Mouse (Mus musculus): Measurements from ENCODE around the gene Acads. TPM values are rescaled to one million over a fixed set of nuclear protein-coding genes. Genes with fewer than 3 reads are reported as not detected.
"Not testable (repeated sequence)": the region's sequence is repeated elsewhere in the genome, so short reads cannot be mapped to it uniquely, and the experiment has no call there.

Acads gene
- total RNA-seq (2021): 10 to 100 TPM; 68.8 to 71.7 TPM
- long read RNA-seq, experiment 1, transcript Acads-201 (10 exons, 1,870 nt): major isoform, 26 of 42 reads
- long read RNA-seq, experiment 1, partial matches to known transcripts: 1 of 42 reads
- long read RNA-seq, experiment 1, other reads (novel, unspliced or antisense): 15 of 42 reads
- long read RNA-seq, experiment 2, transcript Acads-201 (10 exons, 1,870 nt): major isoform, 31 of 47 reads
- long read RNA-seq, experiment 2, partial matches to known transcripts: 2 of 47 reads
- long read RNA-seq, experiment 2, other reads (novel, unspliced or antisense): 14 of 47 reads

- DNase-seq: peak; percentile 77 to 90
- intact Hi-C loops (cut with DNase I): no loop called here
Observed at GRCm38 (mm10) chr5:115118961-115119570, at the start of gene Acads. TSS of gene Acads (minus strand) at chr5:115119346.

- intact Hi-C loops (cut with DNase I): loop anchor here (5.0 kb wide), 1 partner anchor 190 kb away; no protein-coding TSS in a partner anchor
- no peak for DNase-seq
Observed at GRCm38 (mm10) chr5:115167396-115167795, 48.2 kb upstream of the Acads start.

GRCm38 (mm10) chr5:115166815-115167194, 47.7 kb upstream of the Acads start:
- intact Hi-C loops (cut with DNase I): loop anchor here (5.0 kb wide), 1 partner anchor 190 kb away; no protein-coding TSS in a partner anchor
- no peak for DNase-seq

GRCm38 (mm10) chr5:115165895-115166814, 47.0 kb upstream of the Acads start:
- no peak for DNase-seq
- intact Hi-C loops (cut with DNase I): loop anchor here (5.0 kb wide), 1 partner anchor 189 kb away; no protein-coding TSS in a partner anchor

- no peak for DNase-seq
- intact Hi-C loops (cut with DNase I): loop anchor here (5.0 kb wide), 1 partner anchor 188 kb away; no protein-coding TSS in a partner anchor
Observed at GRCm38 (mm10) chr5:115165351-115165750, 46.2 kb upstream of the Acads start.

- DNase-seq; intact Hi-C loops (cut with DNase I): not testable (repeated sequence)
Observed at GRCm38 (mm10) chr5:115164446-115164845, 45.3 kb upstream of the Acads start.

- peak; percentile 62 to 63 for DNase-seq
- intact Hi-C loops (cut with DNase I): loop anchor here (1.0 kb wide), 1 partner anchor 38 kb away; no protein-coding TSS in a partner anchor
Observed at GRCm38 (mm10) chr5:115163563-115163962, 44.4 kb upstream of the Acads start.

GRCm38 (mm10) chr5:115161940-115162279, 42.8 kb upstream of the Acads start:
- DNase-seq; intact Hi-C loops (cut with DNase I): not testable (repeated sequence)

- intact Hi-C loops (cut with DNase I): no loop called here
Observed at GRCm38 (mm10) chr5:115161064-115161939, 42.2 kb upstream of the Acads start.

GRCm38 (mm10) chr5:115160655-115161054, 41.5 kb upstream of the Acads start:
- no peak for DNase-seq
- intact Hi-C loops (cut with DNase I): no loop called here

More at GRCm38 (mm10) chr5:115161064-115161939, 42.2 kb upstream of the Acads start:
- no peak for DNase-seq

- no peak for DNase-seq
- intact Hi-C loops (cut with DNase I): no loop called here
Observed at GRCm38 (mm10) chr5:115159165-115159564, 40.0 kb upstream of the Acads start.

GRCm38 (mm10) chr5:115158040-115158983, 39.2 kb upstream of the Acads start, which contains the start of gene Mlec:
TSS of gene Mlec (minus strand) at chr5:115158179.
- DNase-seq: peak; percentile 97 to 98
- intact Hi-C loops (cut with DNase I): no loop called here

- no peak for DNase-seq
- intact Hi-C loops (cut with DNase I): no loop called here
Observed at GRCm38 (mm10) chr5:115156933-115157589, 37.9 kb upstream of the Acads start.

GRCm38 (mm10) chr5:115156401-115156800, 37.3 kb upstream of the Acads start:
- no peak for DNase-seq
- intact Hi-C loops (cut with DNase I): no loop called here

- intact Hi-C loops (cut with DNase I): no loop called here
- DNase-seq: no peak
Observed at GRCm38 (mm10) chr5:115155831-115156230, 36.7 kb upstream of the Acads start.

- intact Hi-C loops (cut with DNase I): no loop called here
- no peak for DNase-seq
Observed at GRCm38 (mm10) chr5:115155156-115155631, 36.0 kb upstream of the Acads start.

GRCm38 (mm10) chr5:115152132-115152956, 33.2 kb upstream of the Acads start:
- intact Hi-C loops (cut with DNase I): no loop called here
- DNase-seq: no peak

All from gastrocnemius, postnatal 36 days (tissue).